Mouse (Mus musculus) T-helper 17 cell (primary cell): ENCODE measurements around the gene Epdr1.

ENCODE experiments used
- in situ Hi-C, 2 experiments: fragments of 300-600 bp; cut with MboI, MseI; formaldehyde crosslinking; loops; 1 replicate in 1 of 2; 2 replicates in 1 of 2; pipeline ENCODE4 v1.15.1; 2025; ENCODE audit warnings: high pct_unique_total_duplicates in 2 of 2

Epdr1 gene

GRCm38 (mm10) chr13:19608120-19608519, 11.6 kb downstream of the Epdr1 start:
- in situ Hi-C loops, result no loop called here

GRCm38 (mm10) chr13:19604916-19605315, 14.8 kb downstream of the Epdr1 start:
- in situ Hi-C loops, result no loop called here

- in situ Hi-C loops, result no loop called here
Measured at GRCm38 (mm10) chr13:19603719-19604118, 16.0 kb downstream of the Epdr1 start.

GRCm38 (mm10) chr13:19602531-19602930, 17.2 kb downstream of the Epdr1 start:
- in situ Hi-C loops, result no loop called here

- in situ Hi-C loops, result no loop called here
Measured at GRCm38 (mm10) chr13:19599242-19599641, 20.5 kb downstream of the Epdr1 start.

- in situ Hi-C loops, result no loop called here
Measured at GRCm38 (mm10) chr13:19595141-19595540, 24.6 kb downstream of the Epdr1 start.

- in situ Hi-C loops, result no loop called here
Measured at GRCm38 (mm10) chr13:19590996-19591759, 28.5 kb downstream of the Epdr1 start.

GRCm38 (mm10) chr13:19575947-19576346, 43.8 kb downstream of the Epdr1 start:
- in situ Hi-C loops, result loop anchor here in 1 of 2 experiments (10.0 kb wide), 1 partner anchor 1191 kb away; no protein-coding TSS in a partner anchor

GRCm38 (mm10) chr13:19574723-19575122, 45.0 kb downstream of the Epdr1 start:
- in situ Hi-C loops, result loop anchor here in 1 of 2 experiments (10.0 kb wide), 1 partner anchor 1190 kb away; no protein-coding TSS in a partner anchor

GRCm38 (mm10) chr13:19570166-19570565, 49.6 kb downstream of the Epdr1 start:
- in situ Hi-C loops, result loop anchor here in 1 of 2 experiments (10.0 kb wide), 1 partner anchor 1185 kb away; no protein-coding TSS in a partner anchor

GRCm38 (mm10) chr13:19562510-19562909, 57.2 kb downstream of the Epdr1 start:
- in situ Hi-C loops, result no loop called here

- in situ Hi-C loops, result no loop called here
Measured at GRCm38 (mm10) chr13:19555391-19555790, 64.3 kb downstream of the Epdr1 start.
